Comparison of ENCODE assay signal across 23 mouse cellular contexts in genomic region chr13:47562836-47563235, GRCm38 (mm10).
DNase-seq lines count a peak whose midpoint lies in the region; ATAC-seq and TF ChIP-seq lines count a peak whose summit lies in the region.
"Had no signal": no experiment of that assay in that cellular context is flagged by ENCODE, and none has a peak within 500 bp of the region (broad histone marks: within the 10 kb centered on the region; RNA-seq: fewer than 3 reads in every experiment).

No protein-coding gene starts in this region.

- H3K4me2 ChIP-seq in heart, embryonic 12.5 days, result no peak overlapping the region
- H3K4me2 ChIP-seq in kidney, postnatal 0 days (ENCODE audit: low read length), result no peak overlapping the region
- H3K4me2 ChIP-seq: embryonic facial prominence, embryonic 13.5 days; embryonic facial prominence, embryonic 15.5 days; forebrain, embryonic 12.5 days had no signal

- no peak overlapping the region for H3K4me3 ChIP-seq in heart, embryonic 12.5 days
- no peak overlapping the region for H3K4me3 ChIP-seq in kidney, postnatal 0 days (replicated peaks; ENCODE audit: low read depth, low read length)
- H3K4me3 ChIP-seq: embryonic facial prominence, embryonic 13.5 days; embryonic facial prominence, embryonic 15.5 days; erythroblast, embryonic 14.5 days; forebrain, embryonic 10.5 days; forebrain, embryonic 12.5 days had no signal

- DNase-seq in heart, adult 11 months, result peak; percentile 66
- DNase-seq in kidney, postnatal 0 days (ENCODE audit: low spot score), result peak; percentile 3
- DNase-seq in kidney, postnatal 36 days, result no peak
- peak; percentile 7 for DNase-seq in forelimb bud, embryonic 11.5 days (ENCODE audit: low read depth, low spot score)
- DNase-seq in thymus, postnatal 0 days (ENCODE audit: low spot score), result no peak
- DNase-seq: adrenal gland, adult 2 months; adrenal gland, postnatal 10 days; adrenal gland, postnatal 25 days; cerebellum, adult 11 months; cerebellum, adult 18-20 months; cerebellum, adult 8-10 months; cerebellum, adult 9-11 months; cerebellum, postnatal 14 days; cerebellum, postnatal 36 days; embryo, embryonic 11 days had no signal

- H3K27ac ChIP-seq in heart, embryonic 12.5 days (ENCODE audit: poor library complexity, severe bottlenecking), result no peak overlapping the region
- H3K27ac ChIP-seq in kidney, postnatal 0 days, result no peak overlapping the region
- H3K27ac ChIP-seq: embryonic facial prominence, embryonic 13.5 days; embryonic facial prominence, embryonic 15.5 days; forebrain, embryonic 10.5 days; forebrain, embryonic 12.5 days had no signal

- H3K9me3 ChIP-seq in heart, embryonic 12.5 days (replicated peaks), result no peaks in the 10 kb centered on the region
- no peaks in the 10 kb centered on the region for H3K9me3 ChIP-seq in kidney, postnatal 0 days (replicated peaks; ENCODE audit: low read length)
- H3K9me3 ChIP-seq: embryonic facial prominence, embryonic 13.5 days; embryonic facial prominence, embryonic 15.5 days; forebrain, embryonic 10.5 days; forebrain, embryonic 12.5 days had no signal

- no peaks in the 10 kb centered on the region for H3K27me3 ChIP-seq in heart, embryonic 12.5 days (replicated peaks)
- no peaks in the 10 kb centered on the region for H3K27me3 ChIP-seq in kidney, postnatal 0 days (ENCODE audit: insufficient read depth, low read length)
- H3K27me3 ChIP-seq: embryonic facial prominence, embryonic 13.5 days; embryonic facial prominence, embryonic 15.5 days; forebrain, embryonic 12.5 days had no signal

- 64% methylated on average over 8 of the region's 8 CpGs for WGBS in heart, embryonic 12.5 days
- WGBS in kidney, postnatal 0 days, result 41% methylated on average over 8 of the region's 8 CpGs

- no peaks in the 10 kb centered on the region for H3K4me1 ChIP-seq in heart, embryonic 12.5 days (replicated peaks)
- H3K4me1 ChIP-seq in kidney, postnatal 0 days (replicated peaks; ENCODE audit: insufficient read depth, low read length), result no peaks in the 10 kb centered on the region
- H3K4me1 ChIP-seq: forebrain, embryonic 10.5 days; forebrain, embryonic 12.5 days had no signal

- no peak overlapping the region for H3K9ac ChIP-seq in heart, embryonic 12.5 days
- no peak overlapping the region for H3K9ac ChIP-seq in kidney, postnatal 0 days (ENCODE audit: low read depth, low read length)
- H3K9ac ChIP-seq: embryonic facial prominence, embryonic 13.5 days; embryonic facial prominence, embryonic 15.5 days; forebrain, embryonic 12.5 days had no signal

- no peak for ATAC-seq in heart, embryonic 12.5 days (ENCODE audit: insufficient number of reproducible peaks, low FRiP score)
- no peak for ATAC-seq in kidney, postnatal 0 days (replicated peaks; ENCODE audit: low FRiP score, low read depth)
- ATAC-seq: forebrain, embryonic 14.5 days; forebrain, embryonic 16.5 days had no signal

- no peak for TF ChIP-seq CTCF in kidney, postnatal 0 days (IDR thresholded peaks at IDR 0.05; ENCODE audit: low read depth)

- H3K36me3 ChIP-seq in heart, embryonic 12.5 days, result no peaks in the 10 kb centered on the region
- no peaks in the 10 kb centered on the region for H3K36me3 ChIP-seq in kidney, postnatal 0 days (ENCODE audit: insufficient read depth, low read length)
- H3K36me3 ChIP-seq: embryonic facial prominence, embryonic 13.5 days; embryonic facial prominence, embryonic 15.5 days; forebrain, embryonic 10.5 days; forebrain, embryonic 12.5 days had no signal

Comparison
In these comparisons a context has a peak if more than half of its experiments do, and no peak if none do; other contexts are left out.
1. DNase-seq: peak in heart, adult 11 months (single experiment), kidney, postnatal 0 days (single experiment) and forelimb bud, embryonic 11.5 days (single experiment); none in kidney, postnatal 36 days (0 of 2) and thymus, postnatal 0 days (single experiment).